Mouse (Mus musculus) regulatory T cell (primary cell): ENCODE data around the gene Olfr92.
"Not testable (repeated sequence)": the region's sequence is repeated elsewhere in the genome, so short reads cannot be mapped to it uniquely, and the experiment has no call there.

ENCODE experiments used
- in situ Hi-C: fragments of 300-600 bp; cut with MboI, MseI; formaldehyde crosslinking; loops from one replicate; pipeline ENCODE4 v1.15.1; 2025; ENCODE audit warnings: high pct_unique_total_duplicates

Gene Olfr92

GRCm38 (mm10) chr17:37119988-37120387, at the start of gene Olfr92:
Olfr92 (minus strand) TSS chr17:37120088.
- in situ Hi-C loops, result no loop called here

GRCm38 (mm10) chr17:37161394-37161793, 41.5 kb upstream of the Olfr92 start, which contains the start of gene Olfr93:
Olfr93 (minus strand) TSS chr17:37161494.
- in situ Hi-C loops, result loop anchor here (10.0 kb wide), 1 partner anchor 1333 kb away; no protein-coding TSS in a partner anchor

GRCm38 (mm10) chr17:37131366-37131765, 11.5 kb upstream of the Olfr92 start:
- in situ Hi-C loops, result not testable (repeated sequence)

GRCm38 (mm10) chr17:37098178-37098577, 21.7 kb downstream of the Olfr92 start, which contains the start of gene Olfr91:
Olfr91 (minus strand) TSS chr17:37098278.
- in situ Hi-C loops, result no loop called here

GRCm38 (mm10) chr17:37093289-37093688, 26.6 kb downstream of the Olfr92 start:
- in situ Hi-C loops, result no loop called here

- in situ Hi-C loops, result no loop called here
Observed at GRCm38 (mm10) chr17:37092198-37092597, 27.7 kb downstream of the Olfr92 start.

GRCm38 (mm10) chr17:37088399-37088798, 31.5 kb downstream of the Olfr92 start, which contains the start of gene Olfr90:
Olfr90 (minus strand) TSS chr17:37088499.
- in situ Hi-C loops, result loop anchor here (5.0 kb wide), 1 partner anchor 114 kb away; the partner anchor contains the start of gene Olfr94

- in situ Hi-C loops, result loop anchor here (5.0 kb wide), 1 partner anchor 117 kb away; the partner anchor contains the start of gene Olfr94
Observed at GRCm38 (mm10) chr17:37085545-37085944, 34.3 kb downstream of the Olfr92 start.

- in situ Hi-C loops, result loop anchor here (5.0 kb wide), 1 partner anchor 118 kb away; the partner anchor contains the start of gene Olfr94
Observed at GRCm38 (mm10) chr17:37084632-37085031, 35.3 kb downstream of the Olfr92 start.

GRCm38 (mm10) chr17:37083327-37083726, 36.6 kb downstream of the Olfr92 start:
- in situ Hi-C loops, result no loop called here

- in situ Hi-C loops, result no loop called here
Observed at GRCm38 (mm10) chr17:37081659-37082058, 38.2 kb downstream of the Olfr92 start.

GRCm38 (mm10) chr17:37080119-37080518, 39.8 kb downstream of the Olfr92 start:
- in situ Hi-C loops, result no loop called here

GRCm38 (mm10) chr17:37078990-37079389, 40.9 kb downstream of the Olfr92 start:
- in situ Hi-C loops, result no loop called here

GRCm38 (mm10) chr17:37078193-37078592, 41.7 kb downstream of the Olfr92 start:
- in situ Hi-C loops, result no loop called here

- in situ Hi-C loops, result no loop called here
Observed at GRCm38 (mm10) chr17:37075766-37076165, 44.1 kb downstream of the Olfr92 start.

- in situ Hi-C loops, result no loop called here
Observed at GRCm38 (mm10) chr17:37075181-37075580, 44.7 kb downstream of the Olfr92 start.

GRCm38 (mm10) chr17:37072730-37073276, 47.1 kb downstream of the Olfr92 start:
- in situ Hi-C loops, result no loop called here

- in situ Hi-C loops, result no loop called here
Observed at GRCm38 (mm10) chr17:37072080-37072729, 47.7 kb downstream of the Olfr92 start.

GRCm38 (mm10) chr17:37070121-37070520, 49.8 kb downstream of the Olfr92 start:
- in situ Hi-C loops, result no loop called here

- in situ Hi-C loops, result no loop called here
Observed at GRCm38 (mm10) chr17:37067861-37068260, 52.0 kb downstream of the Olfr92 start.

- in situ Hi-C loops, result no loop called here
Observed at GRCm38 (mm10) chr17:37065993-37066392, 53.9 kb downstream of the Olfr92 start.

GRCm38 (mm10) chr17:37063686-37064495, 56.0 kb downstream of the Olfr92 start:
- in situ Hi-C loops, result no loop called here
